Mouse (Mus musculus) adrenal gland, postnatal 4 days (tissue): ENCODE measurements around the gene Psmd12. TPM values are rescaled to one million over a fixed set of nuclear protein-coding genes. Genes with fewer than 3 reads are reported as not detected.

Experiments used
- DNase-seq, 2 experiments: peaks; one replicate each; pipeline ENCODE4 v3.0.0; 2021 to 2022; ENCODE audit warnings: low spot score in 2 of 2, mixed read lengths in 2 of 2
- total RNA-seq, 2 experiments: library from RNA; stranded (reverse); gene quantifications; 2 replicates each; pipeline ENCODE4 v1.2.3; 2021

Psmd12 gene
- total RNA-seq, 2 experiments from 2014 or later: 82.7 to 89.0 TPM

GRCm38 (mm10) chr11:107509631-107510338 is 30.5 kb downstream of the Psmd12 start:
- DNase-seq: no peak

- no peak for DNase-seq
Observed at GRCm38 (mm10) chr11:107510362-107511269, 31.3 kb downstream of the Psmd12 start.

DNA sequence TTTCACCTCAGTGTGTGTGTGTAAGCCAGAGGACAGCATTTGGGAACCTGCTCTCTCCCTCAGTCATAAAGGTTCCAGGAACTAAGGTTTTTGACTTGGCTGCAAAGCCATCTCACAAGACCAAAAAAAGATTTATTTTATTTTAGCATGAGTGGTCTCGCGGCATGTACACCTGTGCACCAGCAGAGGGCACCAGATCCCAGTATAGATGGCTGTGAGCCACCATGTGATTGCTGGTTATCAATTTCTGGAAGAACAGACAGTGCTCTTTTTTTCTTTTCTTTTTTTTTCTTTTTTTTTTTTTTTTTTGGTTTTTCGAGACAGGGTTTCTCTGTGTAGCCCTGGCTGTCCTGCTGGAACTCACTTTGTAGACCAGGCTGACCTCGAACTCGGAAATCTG is 32.7 kb downstream of the Psmd12 start:
- peak in 1 of 2 experiments; percentile 16 for DNase-seq

DNA sequence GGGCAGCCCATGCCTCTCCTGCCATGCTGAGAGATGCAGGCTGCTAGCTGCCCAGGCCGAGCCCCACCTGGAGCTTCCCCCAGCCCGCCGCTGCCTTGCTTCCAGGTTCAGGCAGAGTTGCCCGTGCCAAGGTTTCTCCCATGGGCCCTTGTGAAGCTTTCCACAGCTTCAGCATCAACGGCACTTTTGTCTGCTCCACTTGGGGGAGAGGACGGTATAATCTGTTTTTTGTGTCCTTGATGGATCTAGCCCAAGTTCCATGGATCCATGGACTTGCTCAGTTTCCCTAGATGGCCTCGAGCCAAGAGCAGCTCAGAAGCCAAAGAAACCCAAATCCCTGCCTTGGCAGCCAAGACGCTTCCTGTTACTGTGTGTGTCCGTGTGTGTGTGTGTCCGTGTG is 33.8 kb downstream of the Psmd12 start:
- no peak for DNase-seq

GRCm38 (mm10) chr11:107516387-107516786 is 37.1 kb downstream of the Psmd12 start:
- DNase-seq: no peak

DNA sequence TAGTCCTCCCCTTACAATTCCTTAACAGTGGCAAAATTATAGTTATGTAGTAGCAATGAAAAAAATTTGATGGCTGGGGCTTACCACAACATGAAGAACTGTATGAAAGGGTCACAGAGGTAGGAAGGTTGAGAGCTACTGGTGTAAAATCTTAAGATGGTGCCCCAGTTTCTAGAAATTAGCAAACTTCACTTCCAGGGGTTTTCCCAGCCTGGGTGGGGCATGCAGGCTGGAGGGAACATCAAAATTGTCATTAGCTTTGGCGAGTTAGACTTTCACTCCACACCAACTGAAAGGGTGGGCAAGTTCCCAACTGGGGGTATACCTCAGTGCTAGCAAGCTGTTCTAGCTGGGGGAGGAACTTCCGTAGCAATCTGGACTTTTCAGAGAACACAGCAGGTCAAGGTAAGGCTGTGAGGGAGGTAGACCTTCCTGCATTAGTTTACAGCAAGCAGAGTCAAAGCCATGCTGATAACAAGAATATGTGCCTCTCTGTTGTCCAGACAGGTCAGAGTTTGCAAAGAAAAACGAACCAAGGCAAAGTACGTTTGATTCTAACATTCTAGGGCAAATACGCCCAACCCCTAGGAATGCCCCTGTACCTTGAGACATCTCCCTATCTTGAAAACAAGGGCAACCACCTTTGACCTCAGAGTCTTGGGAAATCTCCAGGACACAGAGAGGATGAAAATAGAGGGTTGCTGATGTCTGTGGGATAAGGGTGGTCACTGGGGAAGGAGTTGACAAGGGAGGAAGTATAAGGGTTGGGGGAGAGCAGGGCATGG is 39.6 kb downstream of the Psmd12 start:
- DNase-seq: no peak

DNA sequence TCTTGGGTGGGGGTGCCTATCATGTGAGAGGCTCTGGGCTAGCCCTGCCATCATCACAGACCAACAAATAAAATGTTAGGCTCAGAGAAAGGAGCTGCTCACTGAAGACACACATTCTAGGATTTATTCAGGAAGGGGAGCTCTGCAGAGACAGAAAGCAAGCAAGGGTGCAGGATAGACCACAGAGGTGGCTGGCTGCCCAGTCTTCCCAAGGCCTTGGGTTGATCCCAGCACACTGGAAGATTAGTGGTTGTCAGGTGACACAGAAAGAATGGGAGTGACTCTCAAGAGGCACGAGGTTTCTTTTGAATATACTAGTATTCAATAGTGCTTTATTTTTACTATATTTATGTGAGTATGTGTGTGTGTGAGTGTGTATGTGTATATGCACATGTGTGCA is 41.9 kb downstream of the Psmd12 start:
- DNase-seq: no peak

- no peak for DNase-seq
Observed at GRCm38 (mm10) chr11:107524966-107525365, 45.7 kb downstream of the Psmd12 start.

DNA sequence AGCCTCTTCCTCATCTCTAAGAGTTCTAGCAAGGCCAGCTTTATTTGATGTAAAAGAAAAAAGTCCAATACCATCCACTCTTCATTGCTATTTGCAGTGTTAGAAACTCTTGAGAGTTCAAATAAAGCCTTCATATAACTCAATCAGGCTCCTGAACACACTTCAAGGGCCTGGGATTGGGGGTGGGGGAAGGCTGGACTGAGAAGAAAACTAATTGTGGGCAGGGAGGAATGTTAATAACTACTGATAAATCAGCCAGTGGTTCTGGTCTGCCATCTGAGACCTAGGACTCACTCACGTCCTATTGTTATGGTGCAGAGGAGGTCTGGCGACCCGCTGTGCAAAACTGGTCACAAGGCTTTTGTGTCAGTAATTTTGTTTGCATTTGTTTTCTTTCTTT is 48.3 kb downstream of the Psmd12 start:
- no peak for DNase-seq

- no peak for DNase-seq
Observed at GRCm38 (mm10) chr11:107529320-107529719, 50.0 kb downstream of the Psmd12 start.

- no peak for DNase-seq
Observed at GRCm38 (mm10) chr11:107531445-107531844, 52.2 kb downstream of the Psmd12 start.

GRCm38 (mm10) chr11:107532271-107532670 is 53.0 kb downstream of the Psmd12 start:
- DNase-seq: no peak

- DNase-seq: no peak
Observed at GRCm38 (mm10) chr11:107538994-107539393, 59.7 kb downstream of the Psmd12 start.

DNA sequence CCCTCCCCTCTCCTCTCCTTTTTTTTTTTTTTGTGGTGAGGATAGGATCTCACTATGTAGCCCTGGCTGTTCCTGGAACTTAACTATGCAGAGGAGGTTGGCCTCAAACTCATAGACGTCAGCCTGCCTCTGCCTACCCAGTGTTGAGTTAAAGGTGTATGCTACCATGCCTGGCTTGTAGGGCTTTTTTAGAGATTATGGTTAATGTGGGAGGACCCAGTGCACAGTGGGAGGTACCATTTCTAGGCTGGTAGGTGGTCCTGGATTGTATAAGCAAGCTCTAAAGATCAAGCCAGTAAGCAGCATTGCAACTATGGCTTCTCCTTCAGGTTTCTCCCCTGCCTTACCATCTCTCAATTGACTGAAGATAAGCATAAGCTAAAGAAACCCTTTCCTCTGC is 61.1 kb downstream of the Psmd12 start:
- no peak for DNase-seq

- no peak for DNase-seq
Observed at GRCm38 (mm10) chr11:107545747-107546476, 66.6 kb downstream of the Psmd12 start.

DNA sequence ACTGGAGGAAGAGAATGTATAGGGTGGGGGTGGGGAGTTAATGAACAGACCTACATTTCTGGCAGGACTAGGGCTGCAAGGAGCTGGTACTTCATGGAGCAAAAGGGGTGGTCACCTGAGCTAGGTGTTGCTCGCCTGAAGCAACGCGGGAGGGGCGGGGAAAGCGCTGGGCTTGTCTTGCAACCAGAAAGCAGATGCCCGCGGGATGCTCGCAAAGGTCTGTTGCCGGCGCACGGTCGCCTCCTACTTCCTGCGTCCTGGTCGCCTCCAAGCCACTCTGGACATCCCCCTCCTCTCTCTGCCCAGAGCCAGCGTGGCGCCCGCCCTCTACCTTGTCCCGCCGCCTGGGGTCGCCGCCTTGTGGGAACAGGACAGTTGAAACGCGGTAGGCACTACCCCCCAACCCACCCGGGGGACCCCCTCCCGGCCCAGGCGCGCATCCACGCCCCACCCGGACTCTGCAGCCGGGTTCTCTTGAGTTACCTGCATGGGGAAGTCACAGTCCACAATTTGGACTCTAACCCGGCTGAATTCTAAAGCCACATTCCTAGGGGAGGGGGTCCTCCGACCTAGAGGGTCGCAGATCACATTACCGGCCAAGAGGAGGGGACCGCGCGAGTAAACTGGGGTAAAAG is 67.5 kb downstream of the Psmd12 start:
- peak; percentile 11 to 14 for DNase-seq

DNA sequence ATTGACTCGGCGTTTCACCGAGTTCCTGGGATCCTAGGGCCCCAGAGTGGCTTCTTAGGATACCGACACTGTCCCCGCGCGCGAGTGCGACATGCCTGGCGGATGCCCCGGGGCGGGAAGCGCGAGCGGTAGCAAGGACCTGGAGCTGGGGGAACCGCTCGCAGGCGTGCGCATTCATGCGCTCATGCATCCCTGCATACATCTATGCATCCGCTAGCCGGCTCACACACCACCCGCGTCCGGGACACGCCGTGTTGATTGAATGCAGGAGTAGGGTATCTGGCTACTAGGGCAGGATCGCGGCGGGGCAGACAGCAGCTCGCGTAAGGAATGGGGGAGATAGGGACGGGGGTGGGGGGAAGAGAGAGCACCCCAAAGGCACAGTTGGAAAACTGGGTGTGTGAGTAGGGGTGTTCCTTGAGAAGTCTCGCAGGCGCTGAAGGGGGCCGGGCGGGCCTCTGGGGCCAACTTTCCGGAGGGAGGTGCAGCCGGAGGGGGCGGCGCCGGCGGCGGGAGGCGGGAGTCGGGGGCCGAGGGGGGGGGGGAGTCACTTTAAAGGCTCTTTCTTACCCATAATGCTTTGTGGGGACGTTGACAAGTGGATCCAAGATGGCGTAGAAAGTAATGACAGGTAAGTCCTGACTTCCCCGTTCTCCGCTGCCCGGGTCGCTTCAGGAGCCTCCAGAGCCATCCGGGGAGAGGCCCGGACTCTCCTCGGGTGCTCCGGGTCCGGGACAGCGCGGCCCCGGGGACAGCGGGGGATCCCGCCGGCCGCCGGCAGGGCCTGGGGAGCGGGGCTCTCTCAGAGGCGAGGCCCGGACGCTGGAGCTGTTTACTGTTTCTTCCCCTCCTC is 68.3 kb downstream of the Psmd12 start, which contains the start of gene Helz:
Gene Helz, plus strand, starts transcription at position 580 of the 853 bp plus-strand sequence.
- peak; percentile 43 for DNase-seq

DNA sequence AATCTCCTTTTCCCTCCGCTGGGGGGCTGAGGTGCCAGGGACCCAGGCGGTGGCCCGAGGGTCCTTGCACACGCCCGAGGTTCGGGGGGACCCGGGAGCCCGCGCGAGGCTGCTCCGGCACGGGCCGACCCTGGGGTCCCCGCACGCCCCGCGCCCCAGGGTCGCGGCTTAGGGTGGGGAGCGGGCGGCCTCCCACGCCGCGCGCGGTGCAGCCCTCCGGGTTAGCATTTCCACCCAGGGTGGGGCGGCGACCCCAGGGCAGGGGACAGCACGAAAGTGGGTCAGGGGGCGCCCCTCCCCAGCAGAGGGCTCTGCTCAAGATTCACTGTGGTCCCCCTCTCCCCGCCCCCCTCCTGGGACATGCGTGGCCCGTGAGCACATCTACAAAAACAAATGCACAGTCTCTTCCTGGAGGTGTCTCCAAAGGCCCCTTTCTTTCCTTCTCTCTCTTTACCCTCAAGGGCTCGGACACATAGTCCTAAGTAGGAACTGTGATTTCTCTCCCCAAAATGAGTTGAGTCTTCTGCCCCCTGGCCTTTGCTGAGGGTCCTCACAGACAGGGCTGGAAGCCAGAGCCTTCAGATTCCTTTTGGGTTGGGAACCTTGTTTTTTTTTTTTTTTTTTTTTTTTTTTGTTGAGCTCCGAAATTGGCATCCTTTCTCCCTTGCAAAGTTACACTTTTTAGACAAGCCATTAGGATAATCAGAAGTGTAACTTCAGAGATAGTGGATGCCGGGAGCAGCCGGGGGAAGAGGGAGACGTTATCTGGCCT is 69.1 kb downstream of the Psmd12 start:
- DNase-seq: no peak
